Mouse (Mus musculus) liver, embryonic 14.5 days (tissue): ENCODE data around the gene Gm45521.
"Not testable (repeated sequence)": the region's sequence is repeated elsewhere in the genome, so short reads cannot be mapped to it uniquely, and the experiment has no call there.

Experiments used
- CTCF ChIP-seq: IDR thresholded peaks from 2 replicates; pipeline ENCODE4 v1.5.1; 2016; ENCODE audit warnings: antibody characterized with exemption, low read depth, control low read depth
- EP300 ChIP-seq: IDR thresholded peaks from 2 replicates; pipeline ENCODE4 v1.6.1; 2016; ENCODE audit warnings: antibody characterized with exemption, low read depth

GRCm38 (mm10) chr14:8006061-8006460 is 49.0 kb downstream of the Gm45521 start:
- TF ChIP-seq EP300, CTCF: not testable (repeated sequence)
